Mouse (Mus musculus): ENCODE results near the gene N4bp2l2.

The N4bp2l2 gene

DNA sequence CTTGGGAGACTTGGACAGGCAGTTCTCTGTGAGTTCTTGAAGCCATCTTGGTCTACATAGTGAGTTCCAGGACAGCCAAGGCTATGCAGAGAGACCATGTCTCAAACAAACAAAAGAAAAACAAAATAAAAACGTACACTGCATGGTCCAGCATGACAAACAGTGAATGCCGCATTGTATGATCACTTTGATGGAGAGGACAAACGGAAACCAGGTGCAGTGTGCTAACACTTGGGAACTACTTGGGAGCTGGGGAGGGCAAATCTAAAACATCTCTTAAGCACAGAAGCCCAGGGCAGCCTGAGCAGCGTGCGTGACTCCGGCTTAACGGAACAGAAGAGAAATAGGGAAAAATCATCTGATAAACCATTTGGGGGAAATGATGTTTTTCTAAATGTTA, 68.9 kb downstream of the N4bp2l2 start, which contains the start of gene N4bp2l1:
Gene N4bp2l1 (minus strand): TSS at position 101 of the 400 bp plus-strand sequence.
- DNase-seq (ENCODE audit: low read depth) = no peak

DNA sequence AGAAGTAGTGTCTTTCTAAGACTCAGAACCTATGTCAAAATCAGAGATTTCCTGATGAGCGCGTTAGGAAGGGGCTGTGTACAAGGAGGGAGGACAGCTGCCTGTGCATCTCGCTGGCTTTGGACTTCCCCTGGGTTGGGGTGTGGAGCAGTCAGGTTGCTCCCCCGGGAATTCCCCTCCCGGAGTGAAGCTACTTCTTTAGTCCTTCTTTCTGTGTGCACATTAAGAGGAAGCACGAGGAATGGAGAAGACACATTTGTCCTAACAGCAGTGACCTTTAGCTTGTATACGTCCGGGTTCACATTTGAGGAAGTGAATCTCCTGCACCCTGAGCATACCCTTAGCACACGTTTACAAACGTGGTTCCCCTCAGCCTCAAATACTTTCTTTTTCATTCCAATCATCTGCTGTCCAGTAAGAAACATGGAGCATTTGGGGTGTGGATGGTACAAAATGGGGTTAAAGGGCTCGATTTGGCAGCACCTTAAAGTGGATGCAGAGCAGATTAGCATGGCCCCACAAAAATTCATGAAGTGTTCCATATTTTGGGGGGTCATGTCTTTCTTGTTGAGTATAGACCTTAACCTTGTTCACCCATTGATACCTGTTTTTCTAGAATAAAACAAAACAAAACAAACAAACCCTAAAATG, 70.5 kb downstream of the N4bp2l2 start:
- DNase-seq (ENCODE audit: low read depth) = peak; percentile 39

DNA sequence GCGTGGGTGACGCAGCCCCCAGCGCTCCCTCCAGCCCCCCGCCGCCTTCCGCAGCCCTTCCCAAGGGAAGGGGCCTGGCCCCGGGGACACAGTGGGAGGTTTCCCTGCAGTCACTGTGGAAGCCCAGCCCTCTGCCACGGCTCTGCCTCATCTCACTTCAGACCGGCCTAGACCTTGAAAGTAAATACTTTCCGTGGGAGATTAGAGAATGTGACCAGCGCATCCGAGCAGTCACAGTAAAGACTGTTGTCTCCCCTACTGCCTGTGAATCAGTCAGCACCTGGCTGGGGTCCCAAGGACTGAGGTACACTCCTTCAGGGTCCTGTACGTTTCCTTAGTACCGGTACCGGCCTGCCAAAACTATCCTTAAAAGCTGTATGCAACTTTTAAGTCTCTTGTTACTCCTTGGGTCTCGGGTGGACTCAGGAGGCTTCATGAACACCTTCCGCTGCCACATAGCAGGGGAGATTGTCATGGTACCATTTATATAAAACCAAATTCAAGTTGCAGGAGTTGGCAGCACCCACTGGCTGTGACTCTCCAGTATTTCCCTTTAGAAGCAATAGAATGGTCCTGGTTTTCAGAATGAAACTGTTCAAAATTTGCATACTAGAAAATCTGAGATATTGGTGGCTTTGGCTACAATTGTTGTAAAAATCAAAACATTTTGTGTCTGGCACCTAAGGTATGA, 71.2 kb downstream of the N4bp2l2 start:
- DNase-seq (ENCODE audit: low read depth) = no peak

DNA sequence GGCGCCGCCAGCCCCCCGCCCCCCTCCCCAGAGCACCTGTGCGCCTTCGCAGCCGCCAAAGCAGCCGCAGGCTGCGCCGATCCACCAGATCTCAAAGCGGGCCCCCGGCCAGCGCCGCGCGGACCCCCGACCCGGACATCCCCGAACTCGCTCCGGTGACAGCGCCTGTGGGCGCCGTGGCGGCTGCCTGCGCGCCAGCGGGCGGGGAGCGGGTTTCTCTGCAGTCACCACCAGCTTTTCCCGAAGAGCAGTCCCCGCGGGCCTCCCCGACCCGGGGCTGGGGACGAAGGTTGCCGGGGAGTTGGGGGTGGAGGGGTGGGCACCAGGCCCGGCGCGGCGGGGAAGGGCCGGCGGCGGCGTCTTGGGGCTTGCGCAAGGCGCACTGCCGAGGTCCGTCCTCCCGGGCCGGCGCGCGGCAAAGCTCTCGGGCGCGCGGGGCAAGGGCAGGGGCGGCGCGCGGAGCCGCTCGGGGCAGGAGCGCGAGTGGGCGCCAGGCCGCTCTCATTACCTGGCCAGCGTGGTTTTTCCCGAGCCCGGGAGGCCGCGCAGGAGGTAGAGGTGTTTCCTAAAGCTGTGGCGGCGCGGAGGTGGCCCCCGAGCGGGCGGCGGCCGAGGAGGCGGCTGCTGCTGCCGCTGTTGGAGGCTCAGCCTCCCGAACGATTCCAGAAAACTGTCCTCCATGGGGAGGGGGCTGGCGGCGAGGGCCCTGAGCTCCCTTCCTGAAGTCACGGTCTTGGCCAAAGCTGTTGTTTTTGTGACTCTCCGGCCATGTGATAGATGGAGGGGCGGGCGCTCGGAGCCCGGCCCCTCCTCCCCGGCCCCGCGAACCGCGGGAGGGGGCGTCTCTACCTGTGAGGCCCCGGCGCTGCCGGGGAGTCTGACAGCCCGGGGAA, 72.0 kb downstream of the N4bp2l2 start:
- peak; percentile 77 for DNase-seq (ENCODE audit: low read depth)

DNA sequence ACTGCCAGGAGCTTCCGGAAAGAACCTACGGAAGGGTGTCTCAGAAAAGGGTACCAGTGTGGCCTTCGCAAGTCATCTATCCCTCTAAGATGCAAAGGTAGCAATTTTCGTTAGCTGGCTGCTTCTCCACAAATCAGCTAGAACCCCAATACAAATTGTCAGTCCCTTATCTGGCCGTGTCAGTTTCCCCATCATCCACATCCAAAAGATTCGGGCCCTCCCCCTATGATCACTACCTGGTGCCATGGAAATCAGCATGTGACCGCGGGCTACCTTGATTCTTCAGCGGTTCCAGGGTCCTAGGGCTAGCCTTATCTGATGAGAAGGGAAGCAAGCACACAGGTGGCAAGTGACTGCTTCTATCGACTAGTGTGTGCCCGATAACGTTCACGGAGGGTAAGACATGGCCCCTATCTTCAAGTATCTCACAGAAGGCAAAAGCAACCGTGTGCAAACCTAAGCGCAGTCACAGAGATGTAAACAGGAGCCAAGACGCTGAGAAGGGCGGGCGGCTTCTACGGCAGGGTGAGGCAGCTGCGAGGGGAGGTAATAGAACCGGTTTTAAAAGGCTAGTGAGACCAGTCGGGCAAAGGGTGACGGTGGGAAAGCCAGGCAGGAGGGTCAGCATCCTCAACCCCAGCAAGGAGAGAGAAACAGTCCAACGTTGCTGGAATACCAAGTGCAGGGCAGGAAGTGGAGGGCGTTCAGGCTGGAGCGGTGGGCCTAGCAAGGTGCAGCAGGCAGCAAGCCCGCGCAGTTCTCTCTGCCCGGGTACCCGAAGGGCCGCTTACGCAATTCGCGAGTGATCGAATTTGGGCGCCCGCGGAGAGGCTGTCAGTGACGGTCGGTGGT, 72.9 kb downstream of the N4bp2l2 start:
- DNase-seq (ENCODE audit: low read depth) = peak; percentile 73

DNA sequence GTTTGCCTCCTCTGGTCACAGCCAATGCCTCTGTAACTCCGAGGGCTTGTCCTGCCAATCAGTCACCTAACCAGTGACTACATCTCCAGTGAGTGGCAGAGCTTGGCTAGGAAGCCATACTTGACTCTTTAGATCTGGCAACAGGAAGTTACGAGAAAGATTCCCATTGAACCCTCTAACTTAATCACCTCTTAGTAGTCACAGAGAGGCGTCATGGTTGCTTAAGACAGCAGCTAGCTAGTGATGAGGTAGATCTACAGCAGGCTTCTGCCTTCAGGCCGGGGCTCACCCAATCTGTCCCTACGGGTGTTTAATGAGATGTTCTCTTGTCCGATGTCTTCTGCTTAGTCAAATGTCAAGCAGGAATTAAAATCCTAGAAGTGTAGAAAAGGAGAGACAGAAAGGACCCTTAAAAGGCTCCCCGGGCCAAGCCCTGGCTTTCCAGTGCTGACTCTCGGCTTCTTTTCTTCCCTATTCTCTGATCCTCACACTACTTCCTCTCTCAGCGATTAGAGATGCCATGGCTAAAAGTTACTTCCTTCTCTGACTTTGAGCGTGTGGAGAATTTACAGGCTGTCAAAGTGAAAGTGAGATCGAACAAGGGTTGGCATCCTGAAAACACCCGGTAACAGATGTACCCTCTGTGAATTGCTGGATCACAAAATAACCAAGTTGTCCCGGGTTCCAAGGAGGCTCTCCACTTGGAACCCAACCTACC, 73.6 kb downstream of the N4bp2l2 start:
- peak; percentile 71 for DNase-seq (ENCODE audit: low read depth)

DNA sequence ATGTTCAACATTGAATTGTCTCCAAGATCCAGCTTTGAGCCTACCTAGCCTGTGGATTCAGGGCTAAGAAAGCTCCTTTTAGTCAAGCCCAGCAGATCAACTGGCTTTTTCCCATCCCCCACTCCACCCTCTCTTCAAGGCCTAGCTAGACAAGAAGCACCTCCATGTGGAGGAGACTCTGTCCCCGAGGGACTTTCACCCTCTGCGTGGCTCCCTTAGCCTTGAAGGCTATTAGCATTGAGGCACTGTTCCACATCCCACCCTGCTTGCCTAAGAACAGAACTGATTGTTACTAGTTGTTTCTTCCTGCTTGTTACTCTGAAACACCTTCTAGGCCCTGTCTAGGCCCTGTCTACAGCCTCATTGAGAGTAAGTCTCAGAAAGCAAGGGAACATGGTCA, 76.0 kb downstream of the N4bp2l2 start:
- no peak for DNase-seq (ENCODE audit: low read depth)

DNA sequence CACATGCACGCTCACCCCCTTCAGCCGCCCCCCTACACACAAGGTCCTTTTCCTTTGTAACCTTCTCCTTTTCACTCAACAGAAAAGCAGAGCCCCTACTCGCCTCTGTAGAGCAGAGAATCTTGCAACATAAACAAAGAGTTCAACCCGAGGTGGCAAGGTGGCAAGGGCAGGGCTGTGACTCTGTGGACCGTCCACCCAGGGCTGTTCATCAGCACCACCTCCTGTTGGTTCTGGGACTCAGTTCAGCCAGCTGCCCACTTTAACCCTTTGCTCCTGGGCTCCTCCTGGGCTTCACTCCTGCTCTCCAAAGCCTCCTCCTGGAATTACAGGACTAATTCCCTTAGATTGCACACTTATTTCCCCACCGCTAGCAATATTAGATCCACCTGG, 81.7 kb downstream of the N4bp2l2 start:
- DNase-seq (ENCODE audit: low read depth) = no peak

DNA sequence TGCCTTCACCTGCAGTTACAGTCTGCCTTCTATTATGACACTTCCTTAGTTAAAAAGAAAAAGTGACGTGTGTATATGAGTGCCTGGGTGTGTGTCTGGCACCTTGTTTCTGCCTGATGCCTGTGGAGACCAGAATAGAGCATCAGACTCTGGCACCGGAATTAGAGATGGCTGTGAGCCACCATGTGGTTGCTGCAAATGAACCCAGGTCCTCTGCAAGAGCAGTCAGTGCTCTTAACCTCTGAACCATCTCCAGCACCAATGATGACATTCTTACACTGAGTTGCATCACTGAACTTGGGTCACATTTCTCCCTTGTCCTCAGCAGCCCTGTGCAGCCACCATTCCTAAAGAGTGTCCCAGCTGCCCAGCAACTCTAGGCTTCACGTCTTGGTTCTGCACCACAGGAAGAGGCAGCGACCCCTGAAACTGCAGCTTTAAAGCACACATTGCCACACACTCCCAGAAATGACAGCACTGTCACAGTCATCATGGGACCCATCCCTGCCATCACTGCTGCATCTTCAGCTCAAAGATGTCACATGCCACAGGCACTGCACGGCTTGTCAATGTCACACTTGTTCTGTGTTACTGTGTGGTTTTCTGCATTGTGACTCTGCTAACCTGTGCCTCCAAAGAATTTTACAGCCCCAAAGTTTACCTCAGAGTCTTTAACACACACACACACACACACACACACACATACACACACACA, 82.2 kb downstream of the N4bp2l2 start:
- DNase-seq (ENCODE audit: low read depth) = no peak

DNA sequence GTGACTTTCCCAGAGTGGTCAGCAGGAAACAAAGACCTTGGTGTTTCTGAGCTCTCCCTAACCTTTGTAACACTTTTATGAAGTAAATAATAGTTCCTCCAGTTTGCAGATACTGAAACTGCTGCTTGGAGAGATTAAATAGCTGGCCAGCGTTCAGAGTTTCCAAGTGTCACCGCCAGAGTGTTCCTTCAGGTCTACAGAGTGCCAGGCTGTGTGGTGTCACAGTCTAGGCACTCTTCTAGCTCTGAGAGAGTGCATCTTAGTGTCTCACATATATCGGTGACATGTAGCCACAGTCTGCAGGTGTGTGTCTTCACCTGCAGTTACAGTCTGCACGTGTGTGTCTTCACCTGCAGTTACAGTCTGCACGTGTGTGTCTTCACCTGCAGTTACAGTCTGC, 82.8 kb downstream of the N4bp2l2 start:
- no peak for DNase-seq (ENCODE audit: low read depth)

DNA sequence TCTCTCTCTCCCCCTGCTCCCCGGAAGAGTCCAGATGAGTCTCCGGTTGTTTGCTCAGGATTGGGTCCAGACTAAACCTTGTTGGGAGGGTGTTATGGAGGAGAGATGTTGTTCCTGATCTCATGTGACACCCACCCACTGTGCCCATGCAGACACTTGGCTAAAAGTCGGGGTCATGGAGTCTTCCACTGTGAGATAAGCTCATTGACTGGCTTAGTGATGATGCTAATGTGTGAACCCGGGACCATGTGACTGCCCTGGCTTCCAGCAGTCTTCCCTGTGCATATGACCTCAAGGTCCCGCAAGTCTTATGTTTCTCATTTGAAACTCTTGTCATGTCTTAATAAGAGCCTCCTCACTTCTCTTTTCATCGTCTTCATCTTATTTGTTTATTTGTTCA, 84.8 kb downstream of the N4bp2l2 start:
- no peak for DNase-seq (ENCODE audit: low read depth)

DNA sequence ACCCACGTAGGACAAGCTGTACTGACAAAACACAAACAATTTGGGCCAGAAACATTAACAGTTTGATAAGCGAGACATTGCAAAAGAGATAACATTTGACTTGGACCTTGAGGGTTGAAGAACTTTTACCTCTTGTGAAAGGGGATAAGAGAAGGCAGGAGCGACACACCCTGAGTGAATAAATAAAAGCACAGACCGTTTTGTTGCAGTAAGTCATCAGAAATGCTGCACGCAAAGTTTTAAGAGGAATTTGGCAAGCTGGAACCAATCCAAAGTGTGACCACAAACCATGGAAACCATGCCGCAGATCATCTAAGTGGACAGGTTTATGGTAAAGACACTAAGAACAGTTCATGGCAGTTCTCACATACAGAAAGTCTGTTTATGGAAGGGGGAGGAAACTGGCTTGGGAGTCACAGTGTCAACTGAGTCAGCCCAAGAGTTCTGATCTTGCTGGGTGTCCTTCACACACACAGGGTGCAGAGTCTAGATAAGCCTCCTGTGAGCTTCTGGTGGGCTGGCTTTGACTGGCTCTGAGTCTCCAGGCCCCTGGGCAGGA, 87.3 kb downstream of the N4bp2l2 start:
- no peak for DNase-seq (ENCODE audit: low read depth)

DNA sequence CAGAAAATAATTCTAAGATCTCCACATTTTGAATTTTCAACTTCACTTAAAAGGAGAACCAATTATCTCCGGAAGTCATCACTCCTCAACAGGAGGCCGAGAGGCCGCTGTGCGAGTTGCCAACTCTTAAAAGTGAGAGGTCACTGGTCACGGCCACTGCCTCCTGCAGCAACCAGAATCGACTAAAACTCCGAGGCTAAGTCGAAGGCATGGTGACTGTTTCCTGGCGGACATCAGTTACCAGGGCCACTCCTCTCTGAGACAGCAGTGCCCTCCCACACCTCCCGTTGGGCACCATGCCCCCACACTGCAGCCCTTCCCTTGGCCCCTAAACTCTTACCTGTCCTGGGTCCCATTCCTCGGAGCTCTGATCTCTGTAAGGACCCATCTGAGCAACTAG, 89.2 kb downstream of the N4bp2l2 start:
- DNase-seq (ENCODE audit: low read depth) = no peak

DNA sequence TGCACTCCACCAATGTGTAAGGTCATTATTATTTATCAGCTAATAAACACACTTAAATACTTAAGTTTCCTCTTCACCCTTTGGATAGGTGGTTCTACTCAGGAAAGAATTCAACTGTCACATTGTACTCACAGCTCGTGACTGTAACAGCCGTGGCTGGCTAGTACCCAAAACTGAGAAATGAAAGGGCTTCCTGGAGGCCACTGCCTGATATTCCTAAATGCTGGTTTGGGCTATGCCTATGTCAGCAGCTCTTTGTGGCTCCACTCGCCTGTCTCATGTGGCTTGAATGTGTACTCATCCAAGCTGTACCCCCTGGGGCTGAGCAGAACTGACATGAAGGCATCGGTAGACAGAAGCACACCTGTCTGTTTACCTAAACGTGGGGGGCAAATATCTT, 91.1 kb downstream of the N4bp2l2 start:
- no peak for DNase-seq (ENCODE audit: low read depth)

DNA sequence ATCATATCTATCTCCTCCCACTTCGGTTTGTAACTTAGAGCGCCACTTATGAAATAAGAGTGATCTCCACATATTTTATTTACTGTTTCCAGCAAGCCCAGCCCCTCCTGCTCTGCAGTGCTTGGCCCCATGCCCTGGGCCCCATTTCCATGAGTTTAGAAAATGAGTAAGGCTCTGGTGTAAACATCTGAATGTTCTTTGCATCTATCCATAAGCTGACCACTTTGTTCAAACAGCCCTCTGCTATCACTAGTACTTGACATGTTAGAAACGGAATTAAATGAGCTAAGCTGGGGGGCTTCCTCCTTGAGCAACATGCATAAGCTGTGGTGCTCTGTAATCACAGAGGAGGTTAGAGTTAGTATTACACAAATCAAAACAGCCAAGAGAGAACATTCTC, 91.6 kb downstream of the N4bp2l2 start:
- no peak for DNase-seq (ENCODE audit: low read depth)

DNA sequence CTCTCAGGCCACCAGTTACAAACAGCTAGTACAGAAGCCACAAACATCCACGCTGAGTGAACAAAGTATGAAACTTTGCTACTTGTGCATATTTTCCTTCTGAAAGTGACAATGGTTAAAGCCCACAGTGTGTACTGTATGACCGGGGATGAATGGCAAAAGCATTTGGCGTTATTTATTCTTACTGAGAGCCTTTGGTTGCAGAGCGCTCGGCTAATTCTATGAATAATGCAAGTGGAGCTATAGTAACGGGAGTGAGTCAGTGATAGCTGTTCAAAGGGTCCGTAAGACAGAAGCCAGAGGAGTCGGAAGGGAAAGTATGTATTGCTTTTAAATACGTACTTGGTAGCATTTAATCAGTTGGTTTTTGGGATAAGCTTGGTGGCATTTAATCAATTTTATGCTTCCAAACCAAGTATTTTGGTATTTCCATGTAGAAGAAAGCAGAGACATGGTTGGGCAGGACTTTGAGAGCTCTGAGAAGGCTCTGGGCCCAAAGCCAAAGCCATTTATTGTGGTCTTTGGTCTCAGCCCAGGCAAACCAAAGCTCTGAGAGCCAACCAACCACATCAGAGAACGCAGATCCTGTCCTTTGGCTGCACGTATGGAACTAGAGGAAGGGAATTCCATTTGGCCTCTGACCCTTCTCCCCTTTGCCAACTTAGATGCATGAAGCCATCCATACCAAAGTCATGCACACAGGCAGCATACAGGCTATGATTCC, 95.3 kb downstream of the N4bp2l2 start:
- no peak for DNase-seq (ENCODE audit: low read depth)

DNA sequence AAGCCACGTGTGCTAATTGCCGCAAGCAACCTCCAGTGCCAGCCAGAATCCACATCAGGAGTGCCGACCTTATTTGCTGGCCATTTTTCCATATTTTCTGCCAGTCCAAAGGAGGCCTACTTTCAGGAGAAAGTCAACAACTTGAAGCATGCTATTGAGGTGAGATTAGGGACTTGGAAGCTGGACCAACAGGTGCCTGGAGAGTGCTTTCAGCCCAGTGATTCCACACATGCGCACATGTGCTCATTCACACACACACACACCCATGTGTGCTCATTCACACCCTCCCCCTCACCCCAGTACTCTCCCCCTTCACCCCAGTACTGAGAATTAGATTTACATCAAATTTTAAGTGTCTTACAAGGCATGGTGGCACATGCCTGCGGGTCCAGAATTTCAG, 99.0 kb downstream of the N4bp2l2 start:
- DNase-seq (ENCODE audit: low read depth) = no peak

DNA sequence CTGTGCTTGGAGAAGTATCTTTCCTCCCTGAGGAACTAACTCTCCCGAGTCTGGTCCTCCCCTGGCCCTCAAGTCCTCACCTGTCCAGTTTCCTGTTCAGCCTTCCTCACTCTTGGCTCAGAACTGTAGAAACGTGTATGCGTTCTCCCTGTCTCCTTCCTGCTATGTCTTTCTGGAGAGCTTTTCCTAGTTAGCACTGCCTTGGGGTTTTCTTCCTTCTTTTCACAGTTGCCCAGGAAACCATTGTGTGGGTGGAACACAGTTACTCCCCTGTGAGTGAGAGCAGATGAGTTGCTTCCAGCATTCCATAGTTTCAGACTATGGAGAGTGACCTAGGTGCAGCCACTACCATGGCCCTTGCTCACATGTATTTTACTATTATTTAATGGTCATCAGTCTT, 99.8 kb downstream of the N4bp2l2 start:
- DNase-seq (ENCODE audit: low read depth) = no peak

DNA sequence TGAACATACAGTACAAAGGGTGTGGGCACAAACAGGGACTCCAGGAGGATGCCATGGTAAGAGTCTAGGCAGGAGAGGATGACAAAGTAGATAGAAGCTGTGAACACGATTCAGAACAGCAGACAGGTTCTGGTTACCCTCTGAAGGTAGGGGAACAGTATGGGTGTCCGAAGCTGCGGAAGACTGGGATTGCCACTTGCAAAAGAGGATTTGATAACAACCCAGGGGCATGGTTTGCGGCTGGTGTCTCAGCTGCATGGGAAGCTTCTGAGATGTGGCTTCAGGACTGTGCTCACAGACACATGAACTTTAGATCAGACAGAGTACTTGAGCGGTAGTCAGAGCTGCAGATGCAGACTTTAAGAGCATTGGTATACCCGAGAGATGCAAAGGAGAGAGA, 101.6 kb downstream of the N4bp2l2 start:
- DNase-seq (ENCODE audit: low read depth) = no peak

DNA sequence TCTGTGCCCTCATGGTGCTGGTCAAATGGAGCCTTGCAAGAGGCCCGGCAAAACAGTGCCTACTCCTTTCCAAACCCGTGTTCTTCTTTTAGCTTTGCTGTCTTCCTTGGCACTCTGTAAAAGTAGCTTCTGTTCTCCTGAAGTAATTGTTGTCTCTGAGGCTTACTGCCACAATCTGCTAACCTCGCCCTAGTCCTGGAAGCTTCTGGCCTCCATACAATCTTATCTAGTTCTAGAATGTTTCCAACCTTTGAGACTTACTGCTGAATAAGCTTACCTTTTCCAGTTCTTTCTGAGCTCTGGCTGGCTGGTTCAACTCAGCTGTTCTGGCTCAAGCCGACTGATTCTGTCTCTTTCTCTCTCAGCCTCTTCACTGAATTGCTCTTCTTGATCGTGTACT, 104.2 kb downstream of the N4bp2l2 start:
- no peak for DNase-seq (ENCODE audit: low read depth)
